Mouse (Mus musculus): ENCODE results near the gene Msh6. TPM values are rescaled to one million over a fixed set of nuclear protein-coding genes. Genes with fewer than 3 reads are reported as not detected.
A peak's percentile ranks its signal among the peaks of the same experiment; 100 is the strongest.
"Not testable (repeated sequence)": the region's sequence is repeated elsewhere in the genome, so short reads cannot be mapped to it uniquely, and the experiment has no call there.

The Msh6 gene
- total and polyA plus RNA-seq, 3 experiments, result 126 to 167 (median 144) TPM

DNA sequence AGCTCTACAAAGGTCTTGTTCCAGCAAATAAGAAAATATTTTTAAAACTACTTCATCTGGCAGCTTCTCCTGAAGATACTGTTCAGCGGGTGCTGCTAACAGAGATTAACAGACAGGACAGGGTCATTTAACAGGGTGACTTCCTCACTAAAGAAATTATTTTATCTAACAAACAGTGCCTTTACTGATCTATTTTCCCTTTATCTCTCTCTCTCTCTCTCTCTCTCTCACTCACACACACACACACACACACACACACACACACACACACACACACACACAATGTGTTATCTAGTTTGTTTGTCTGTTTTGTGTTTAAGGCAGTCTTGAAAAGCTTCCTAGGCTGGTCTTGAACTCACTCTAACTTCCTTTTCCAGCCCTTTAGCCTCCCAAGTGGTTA, 39.6 kb downstream of the Msh6 start:
- Histone ChIP-seq H3K36me3 (ENCODE audit: control insufficient read depth in 1 of 2, insufficient read depth in 2 of 2, low read length in 2 of 2) (peaks cover 17 to 22% of the 10 kb centered on the region in 2 experiments), H3K79me2 (ENCODE audit: control insufficient read depth, insufficient read depth, low read length, poor library complexity) (peaks cover 19% of the 10 kb centered on the region), H3K9ac (ENCODE audit: control insufficient read depth, low read depth, low read length, poor library complexity, severe bottlenecking) (no peak overlapping the region), H3K4me1 (ENCODE audit: control insufficient read depth in 1 of 2, insufficient read depth in 2 of 2, low read length in 2 of 2) (peaks cover 2 to 10% of the 10 kb centered on the region in 2 experiments; a peak in 3 of 4 replicates), H3K27me3 (ENCODE audit: control insufficient read depth in 1 of 2, insufficient read depth in 2 of 2, low read length in 2 of 2) (no peaks in the 10 kb centered on the region), H3K9me3 (replicated peaks; ENCODE audit: insufficient read depth, low read length) (no peaks in the 10 kb centered on the region), H3K4me3 (ENCODE audit: control insufficient read depth in 1 of 2, insufficient read depth in 1 of 2, low read depth in 2 of 2, low read length in 2 of 2) (no peak overlapping the region), H3K27ac (ENCODE audit: control insufficient read depth, low read depth, low read length) (peak overlapping the region; percentile 57)
- DNase-seq (ENCODE audit: low read depth, low spot score), result peak; percentile 77
- peak; percentile 80 for TF ChIP-seq TCF12 (IDR thresholded peaks at IDR 0.05; ENCODE audit: low read depth, low read length)
- peak; percentile 24; the same call in 1 of the 2 replicates for TF ChIP-seq HCFC1 (IDR thresholded peaks at IDR 0.05; ENCODE audit: low read depth, low read length)
- TF ChIP-seq USF1 (IDR thresholded peaks at IDR 0.05; ENCODE audit: low read depth, low read length), result no peak
- no peak for TF ChIP-seq MAX (IDR thresholded peaks at IDR 0.05; ENCODE audit: low read length)
- no peak for TF ChIP-seq CHD2 (IDR thresholded peaks at IDR 0.05; ENCODE audit: low read length)
- peak; percentile 73 for TF ChIP-seq RCOR1 (IDR thresholded peaks at IDR 0.05; ENCODE audit: low read depth, low read length)
- TF ChIP-seq SIN3A (IDR thresholded peaks at IDR 0.05; ENCODE audit: low read length), result peak; percentile 66; the same call in 1 of the 2 replicates
- TF ChIP-seq EP300 (IDR thresholded peaks at IDR 0.05; ENCODE audit: low read depth in 1 of 2, low read length in 2 of 2), result peak; percentile 78 to 81
- peak; percentile 31; the same call in 1 of the 2 replicates for TF ChIP-seq TAL1 (IDR thresholded peaks at IDR 0.05; ENCODE audit: low read length)
- 0 out of 2 replicates have a peak, but pooled peaks have one; percentile 62 for TF ChIP-seq MXI1 (IDR thresholded peaks at IDR 0.05; ENCODE audit: low read depth, low read length)
- TF ChIP-seq MYB (IDR thresholded peaks at IDR 0.05; ENCODE audit: low read depth, low read length), result 0 out of 2 replicates have a peak, but pooled peaks have one; percentile 15
- no peak; the same call in 1 of the 2 replicates for TF ChIP-seq BHLHE40 (IDR thresholded peaks at IDR 0.05; ENCODE audit: borderline replicate concordance, low read depth, low read length)
- TF ChIP-seq GATA1 (IDR thresholded peaks at IDR 0.05; ENCODE audit: low read depth, low read length), result peak; percentile 79
- TF ChIP-seq SMC3 (IDR thresholded peaks at IDR 0.05; ENCODE audit: low read depth, low read length), result no peak
- peak; percentile 77 for TF ChIP-seq ETS1 (IDR thresholded peaks at IDR 0.05; ENCODE audit: low read depth, low read length)
- no peak for TF ChIP-seq E2F4 (IDR thresholded peaks at IDR 0.05; ENCODE audit: borderline replicate concordance, low read depth, low read length)
- no peak for TF ChIP-seq UBTF (IDR thresholded peaks at IDR 0.05; ENCODE audit: borderline replicate concordance, insufficient read depth, low read depth, low read length)
- TF ChIP-seq POLR2AphosphoS2 (IDR thresholded peaks at IDR 0.05; ENCODE audit: low read length), result no peak
- TF ChIP-seq MYC (IDR thresholded peaks at IDR 0.05; ENCODE audit: low read depth, low read length), result no peak
- peak; percentile 45; the same call in 1 of the 2 replicates for TF ChIP-seq ELF1 (IDR thresholded peaks at IDR 0.05; ENCODE audit: low read depth, low read length)
- TF ChIP-seq TBP (IDR thresholded peaks at IDR 0.05; ENCODE audit: low read depth, low read length), result no peak

DNA sequence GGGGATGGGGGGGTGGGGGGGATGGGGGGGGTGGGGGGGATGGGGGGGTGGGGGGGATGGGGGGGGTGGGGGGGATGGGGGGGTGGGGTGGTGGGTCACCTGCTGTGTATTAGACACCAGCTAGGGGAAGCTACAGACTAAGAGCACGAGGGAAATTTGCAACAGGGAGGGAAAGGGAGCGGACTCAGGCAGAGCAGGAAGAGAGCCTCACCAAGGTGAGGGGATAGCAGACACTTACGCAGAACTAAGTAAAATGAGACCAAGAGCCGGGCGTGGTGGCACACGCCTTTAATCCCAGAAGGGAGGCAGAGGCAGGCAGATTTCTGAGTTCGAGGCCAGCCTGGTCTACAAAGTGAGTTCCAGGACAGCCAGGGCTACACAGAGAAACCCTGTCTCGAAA, 41.2 kb downstream of the Msh6 start:
- H3K27me3 ChIP-seq (ENCODE audit: control insufficient read depth in 1 of 2, insufficient read depth in 2 of 2, low read length in 2 of 2); H3K9ac ChIP-seq (ENCODE audit: control insufficient read depth, low read depth, low read length, poor library complexity, severe bottlenecking); H3K4me1 ChIP-seq (ENCODE audit: control insufficient read depth in 1 of 2, insufficient read depth in 2 of 2, low read length in 2 of 2); H3K9me3 ChIP-seq (replicated peaks; ENCODE audit: insufficient read depth, low read length); H3K4me3 ChIP-seq (ENCODE audit: control insufficient read depth in 1 of 2, insufficient read depth in 1 of 2, low read depth in 2 of 2, low read length in 2 of 2); DNase-seq (ENCODE audit: low read depth, low spot score); H3K27ac ChIP-seq (ENCODE audit: control insufficient read depth, low read depth, low read length): not testable (repeated sequence)
- H3K79me2 ChIP-seq (ENCODE audit: control insufficient read depth, insufficient read depth, low read length, poor library complexity), result peaks cover 26% of the 10 kb centered on the region
- H3K36me3 ChIP-seq (ENCODE audit: control insufficient read depth in 1 of 2, insufficient read depth in 2 of 2, low read length in 2 of 2), result peaks cover 17% of the 10 kb centered on the region in 2 experiments

All from MEL (cell line).